Mouse (Mus musculus) monocyte, adult 5-6 weeks (primary cell): ENCODE results near the gene Tspan15. TPM values are rescaled to one million over a fixed set of nuclear protein-coding genes. Genes with fewer than 3 reads are reported as not detected.

ENCODE experiments used
- ATAC-seq: fragments of 153-309, 156-312 bp; replicated peaks from 2 replicates; pipeline ENCODE4 v1.8.0; 2017; ENCODE audit warnings: mild to moderate bottlenecking; ENCODE audit not compliant: low TSS enrichment, insufficient number of reproducible peaks, severe bottlenecking, poor library complexity, low FRiP score
- total RNA-seq: library from RNA; stranded (forward); fragments of 200-1000, 200-491, 200-594 nt; gene quantifications from 3 replicates; pipeline ENCODE4 v1.2.3, GENCODE M21; 2017

Tspan15 gene
- total RNA-seq: 0.32 to 0.49 TPM (median 0.38 TPM) in 3 replicates

DNA sequence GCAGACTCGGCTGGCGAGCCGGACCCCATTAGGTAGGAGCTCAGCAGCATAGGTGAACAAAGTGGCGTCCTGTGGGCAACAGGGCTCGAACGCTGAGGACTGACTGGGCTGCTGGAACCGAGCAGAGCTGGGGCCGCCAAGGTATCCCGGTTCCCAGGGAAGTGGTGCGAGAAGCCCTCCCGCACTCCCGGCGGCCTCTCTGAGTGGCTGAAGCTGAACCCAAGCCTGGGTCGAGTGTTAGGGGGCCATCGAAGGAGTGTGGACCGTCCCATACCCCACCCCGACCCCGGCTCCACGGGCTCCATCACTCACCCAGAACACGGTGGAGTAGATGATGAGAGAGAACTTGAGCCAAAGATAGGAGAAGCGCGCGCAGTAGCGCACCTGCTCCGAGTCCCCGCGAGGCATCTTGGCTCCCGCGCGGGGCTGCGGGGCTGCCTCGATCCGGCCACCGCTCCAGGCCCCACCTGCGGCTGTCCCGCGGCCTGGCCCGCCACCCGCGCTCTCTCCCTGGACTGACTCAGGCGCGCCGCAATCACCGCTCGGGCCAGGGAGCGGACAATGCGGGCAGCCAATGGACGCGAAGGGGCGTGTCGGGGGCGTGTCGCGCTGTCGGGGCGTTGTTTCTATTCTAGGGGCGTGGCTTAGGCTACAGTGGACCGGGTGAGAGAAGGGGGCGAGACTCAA, at the start of gene Tspan15:
Gene Tspan15, minus strand, starts transcription at position 544 of the 687 bp plus-strand sequence.
- ATAC-seq: 0 out of 2 replicates have a peak, but pooled peaks have one; percentile 27

DNA sequence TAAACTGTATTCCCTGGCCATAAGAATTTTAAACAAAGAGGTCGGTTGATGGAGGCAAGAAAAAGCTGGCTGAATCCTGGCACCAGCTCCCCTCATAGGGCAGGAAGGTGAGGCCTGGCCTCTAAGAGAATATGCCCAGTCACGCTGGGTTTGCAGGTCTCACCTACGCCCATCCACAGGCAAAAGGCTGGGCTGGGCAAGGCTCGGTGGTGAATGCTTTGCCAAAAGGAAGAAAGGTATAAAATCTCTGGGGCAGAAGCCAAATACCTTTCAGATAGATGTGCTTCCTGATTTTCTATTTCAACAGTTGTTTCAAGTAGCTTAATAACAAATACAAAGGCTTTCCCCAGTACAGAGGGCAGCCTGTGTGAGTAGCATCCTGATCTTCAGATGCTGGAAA, 48.6 kb upstream of the Tspan15 start:
- ATAC-seq: no peak

DNA sequence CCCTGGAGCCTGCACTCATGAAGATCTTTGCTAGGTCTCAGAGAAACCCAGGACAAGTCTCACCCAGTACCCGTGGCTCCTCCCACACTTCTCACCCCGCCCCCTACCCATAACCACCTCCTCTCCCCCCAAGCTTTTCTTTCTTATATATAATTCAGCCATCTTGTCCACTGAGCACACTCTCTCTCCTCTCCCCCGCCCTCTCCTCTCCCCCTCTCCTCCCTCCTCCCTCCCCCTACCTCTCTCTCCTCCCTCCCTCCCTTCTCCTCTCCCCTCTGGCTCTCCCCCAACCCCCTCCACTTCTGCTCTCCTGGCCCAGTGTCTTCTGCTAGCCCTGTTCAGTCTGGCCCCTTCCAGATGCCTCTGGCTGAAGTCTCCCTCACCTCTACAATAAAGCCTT, 48.0 kb upstream of the Tspan15 start:
- ATAC-seq: no peak

DNA sequence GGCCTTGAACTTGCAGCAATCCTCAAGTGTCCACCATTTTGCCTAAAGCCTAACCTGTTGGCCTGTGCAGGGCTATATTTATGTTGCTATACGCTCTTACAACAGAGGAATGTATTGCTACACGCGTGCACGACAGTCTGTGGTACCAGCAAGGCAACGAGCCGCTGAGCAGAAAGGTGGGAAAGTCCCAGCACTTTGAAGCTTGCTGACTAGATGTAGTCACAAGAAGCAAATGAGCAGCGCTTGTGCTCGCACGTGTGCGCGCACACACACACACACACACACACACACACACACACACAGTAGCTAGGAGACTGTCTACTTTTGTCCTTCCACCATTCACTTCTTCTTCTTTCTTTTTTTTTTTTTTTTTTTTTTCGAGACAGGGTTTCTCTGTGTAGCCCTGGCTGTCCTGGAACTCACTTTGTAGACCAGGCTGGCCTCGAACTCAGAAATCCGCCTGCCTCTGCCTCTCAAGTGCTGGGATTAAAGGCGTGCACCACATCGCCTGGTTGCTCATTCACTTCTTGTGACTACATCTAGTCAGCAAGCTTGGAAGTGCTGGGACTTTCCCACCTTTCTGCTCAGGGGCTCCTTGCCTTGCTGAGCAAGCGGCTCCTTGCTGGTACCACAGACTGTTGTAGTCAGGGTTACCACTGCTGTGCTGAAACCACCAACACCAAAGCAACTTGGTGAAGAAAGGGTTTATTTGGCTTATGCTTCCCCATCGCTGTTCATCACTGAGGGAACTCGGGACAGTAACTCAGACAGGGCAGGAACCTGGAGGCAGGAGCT, 46.6 kb upstream of the Tspan15 start:
- no peak for ATAC-seq

DNA sequence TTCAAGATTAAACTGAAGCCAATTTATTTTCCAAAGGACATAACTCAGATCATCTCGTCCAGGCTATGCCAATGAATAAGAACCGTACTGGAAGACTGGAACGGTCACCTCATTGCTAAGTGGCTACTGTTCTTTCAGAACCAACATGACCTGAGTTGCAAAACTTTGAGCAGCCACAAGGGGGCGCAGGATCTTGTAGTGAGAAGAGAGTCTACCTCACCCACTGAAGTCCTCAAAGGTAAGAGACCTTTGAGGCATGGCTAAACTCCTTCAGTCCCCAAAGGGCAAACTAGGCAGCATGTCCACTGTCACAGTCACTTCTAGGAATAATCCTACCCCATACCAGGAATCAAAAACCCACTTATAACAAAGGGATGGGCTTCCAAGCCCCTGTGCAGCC, 44.2 kb upstream of the Tspan15 start:
- ATAC-seq: 0 out of 2 replicates have a peak, but pooled peaks have one; percentile 45

DNA sequence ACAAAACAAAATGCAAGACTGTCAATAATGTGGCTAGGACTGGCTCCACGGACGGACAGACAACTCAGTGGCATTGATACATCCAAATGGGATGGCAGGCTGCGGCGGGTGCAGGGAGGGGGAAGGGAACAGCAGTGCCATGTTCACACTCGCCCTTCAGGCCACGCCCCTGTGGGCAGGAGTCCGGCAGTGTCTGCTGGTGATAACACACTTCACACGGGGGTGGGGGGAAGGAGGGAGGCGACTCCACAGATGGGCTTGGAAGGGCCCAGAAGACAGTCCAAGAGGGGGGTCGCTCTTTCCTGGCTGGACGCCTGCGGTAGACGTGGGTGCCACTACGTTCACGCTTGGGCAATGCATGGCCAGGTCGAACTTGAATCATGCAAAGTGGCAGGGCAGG, 38.2 kb upstream of the Tspan15 start:
- no peak for ATAC-seq

DNA sequence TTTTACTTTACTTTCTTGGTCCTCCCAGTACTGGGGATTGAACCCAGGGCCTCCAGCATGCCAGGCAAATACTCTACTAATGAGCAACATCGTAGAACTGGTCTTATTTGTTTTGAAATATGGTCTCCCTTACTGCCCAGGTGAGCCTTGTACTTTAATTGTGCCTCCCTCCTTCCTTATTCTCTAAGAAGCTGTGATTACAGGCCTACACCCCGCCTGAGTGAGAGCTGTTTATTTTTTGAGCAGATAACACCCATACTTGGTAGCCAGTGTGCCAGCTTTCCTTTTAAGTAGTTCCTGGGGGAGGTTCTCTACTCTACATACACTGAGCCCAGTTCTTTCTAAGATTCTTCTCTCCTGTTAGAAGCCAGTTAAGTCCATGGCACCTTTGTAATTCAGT, 33.2 kb upstream of the Tspan15 start:
- ATAC-seq: no peak

DNA sequence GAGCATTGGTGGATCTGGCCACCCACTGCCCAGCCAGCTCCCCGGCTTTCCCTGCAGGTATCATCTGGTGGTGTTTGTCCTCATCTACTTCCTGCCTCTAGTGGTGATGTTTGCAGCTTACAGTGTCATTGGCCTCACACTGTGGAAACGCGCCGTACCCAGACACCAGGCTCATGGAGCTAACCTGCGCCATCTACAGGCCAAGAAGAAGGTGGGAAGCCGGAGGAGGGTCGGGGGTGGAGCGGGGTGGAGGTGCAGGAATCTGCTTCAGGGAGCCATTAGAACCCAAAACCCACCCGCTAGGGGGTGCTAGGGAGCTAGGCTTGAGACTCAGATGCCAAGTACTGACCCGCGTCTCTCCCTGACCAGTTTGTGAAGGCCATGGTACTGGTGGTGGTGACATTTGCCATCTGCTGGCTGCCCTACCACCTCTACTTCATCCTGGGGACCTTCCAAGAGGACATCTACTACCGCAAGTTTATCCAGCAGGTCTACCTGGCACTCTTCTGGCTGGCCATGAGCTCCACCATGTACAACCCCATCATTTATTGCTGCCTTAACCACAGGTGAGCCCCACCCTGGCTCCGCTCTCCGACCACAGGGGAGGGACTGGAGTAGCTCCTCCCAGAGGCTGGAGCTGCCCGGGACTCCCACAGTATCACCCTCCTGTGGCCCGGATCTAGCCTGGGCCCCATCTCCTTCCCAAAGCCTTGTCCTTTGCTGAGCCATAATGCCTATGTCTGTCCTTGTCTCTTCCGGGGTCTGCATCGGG, 30.2 kb upstream of the Tspan15 start:
- ATAC-seq: peak; percentile 64

DNA sequence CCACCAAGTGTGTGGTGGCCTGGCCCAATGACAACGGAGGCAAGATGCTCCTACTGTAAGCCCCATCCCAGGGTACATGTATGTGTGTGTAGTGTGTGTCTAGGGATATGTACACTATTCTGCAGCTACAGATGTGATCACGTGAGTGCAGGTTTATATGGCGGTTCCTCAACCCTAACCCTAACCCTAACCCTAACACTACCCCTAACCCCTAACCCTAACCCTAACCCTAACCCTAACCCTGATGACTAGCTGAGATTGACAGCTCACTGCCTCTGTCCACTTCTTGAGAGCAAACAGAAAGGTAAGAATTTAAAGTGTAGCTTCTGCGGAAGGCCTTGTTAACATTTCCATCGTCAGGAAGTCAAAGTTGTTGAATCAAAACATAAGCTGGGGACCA, 27.2 kb upstream of the Tspan15 start:
- peak; percentile 38; the same call in 1 of the 2 replicates for ATAC-seq

DNA sequence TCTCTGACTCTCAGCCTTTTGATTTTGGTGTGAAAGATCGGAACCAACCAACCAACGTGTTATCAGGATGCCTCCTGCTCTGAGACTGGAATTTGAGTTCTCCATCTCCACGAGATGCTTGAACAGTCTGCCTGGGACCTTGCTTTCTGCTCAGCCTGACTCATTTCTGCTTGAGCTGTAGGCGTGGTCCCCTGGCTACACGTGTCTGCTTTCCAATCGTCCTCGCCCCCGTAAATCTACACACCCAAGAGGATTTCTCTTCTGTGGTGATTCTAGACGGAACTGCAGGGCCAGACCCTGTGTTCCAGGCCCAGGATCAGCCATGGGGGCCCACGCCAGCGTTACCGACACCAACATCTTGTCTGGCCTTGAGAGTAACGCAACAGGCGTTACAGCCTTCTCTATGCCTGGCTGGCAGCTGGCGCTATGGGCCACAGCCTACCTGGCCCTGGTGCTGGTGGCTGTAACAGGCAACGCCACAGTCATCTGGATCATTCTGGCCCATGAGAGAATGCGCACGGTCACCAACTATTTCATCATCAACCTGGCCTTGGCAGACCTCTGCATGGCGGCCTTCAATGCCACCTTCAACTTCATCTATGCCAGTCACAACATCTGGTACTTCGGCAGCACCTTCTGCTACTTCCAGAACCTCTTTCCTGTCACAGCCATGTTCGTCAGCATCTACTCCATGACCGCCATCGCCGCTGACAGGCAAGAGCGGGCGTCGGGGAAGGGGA, 21.6 kb upstream of the Tspan15 start:
- 0 out of 2 replicates have a peak, but pooled peaks have one; percentile 25 for ATAC-seq

DNA sequence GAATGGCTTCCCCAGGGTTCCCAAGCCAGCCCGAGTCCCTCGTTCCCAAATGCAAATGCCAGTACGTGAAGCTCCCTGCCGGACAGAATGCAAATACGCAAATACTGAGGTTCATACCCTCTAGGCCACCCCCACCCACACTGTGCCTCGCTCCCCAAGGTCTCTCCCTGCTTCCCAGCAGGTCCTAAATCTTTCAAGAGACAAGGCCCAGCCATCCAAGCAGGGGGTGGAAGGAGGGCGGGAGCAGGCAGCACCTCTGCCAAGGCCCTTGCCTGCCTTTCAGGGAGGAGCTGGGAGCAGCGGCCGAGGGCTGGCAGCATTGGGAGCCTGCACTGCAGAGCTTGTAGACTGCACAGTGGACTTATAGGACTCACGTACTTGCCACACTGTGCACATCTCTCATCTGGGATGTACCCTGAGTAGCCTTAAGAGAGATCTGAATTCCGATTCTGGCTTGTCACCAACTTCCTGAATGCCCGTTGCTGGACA, 21.0 kb upstream of the Tspan15 start, which contains the start of gene Tacr2:
Gene Tacr2, plus strand, starts transcription at position 439 of the 489 bp plus-strand sequence.
- no peak for ATAC-seq

DNA sequence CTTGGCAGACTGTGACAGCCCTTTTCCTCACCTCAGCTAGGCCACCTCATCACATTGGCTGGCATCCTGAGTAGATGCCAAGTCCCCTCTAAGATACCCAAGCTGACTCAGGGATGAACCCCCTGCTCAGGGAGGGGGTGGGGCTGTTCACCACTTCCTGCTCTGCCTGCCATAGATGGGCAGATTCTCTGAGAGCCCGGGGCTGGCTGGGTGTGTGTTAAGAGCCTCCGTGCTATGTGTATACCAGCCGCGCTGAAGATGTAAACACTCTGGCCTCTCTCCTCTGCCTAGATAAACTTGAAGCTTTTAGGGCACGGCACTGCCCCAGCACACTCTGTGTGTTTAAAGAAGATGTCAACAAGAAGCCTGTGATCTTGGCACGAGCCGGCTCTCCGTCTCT, 16.8 kb upstream of the Tspan15 start:
- no peak for ATAC-seq

DNA sequence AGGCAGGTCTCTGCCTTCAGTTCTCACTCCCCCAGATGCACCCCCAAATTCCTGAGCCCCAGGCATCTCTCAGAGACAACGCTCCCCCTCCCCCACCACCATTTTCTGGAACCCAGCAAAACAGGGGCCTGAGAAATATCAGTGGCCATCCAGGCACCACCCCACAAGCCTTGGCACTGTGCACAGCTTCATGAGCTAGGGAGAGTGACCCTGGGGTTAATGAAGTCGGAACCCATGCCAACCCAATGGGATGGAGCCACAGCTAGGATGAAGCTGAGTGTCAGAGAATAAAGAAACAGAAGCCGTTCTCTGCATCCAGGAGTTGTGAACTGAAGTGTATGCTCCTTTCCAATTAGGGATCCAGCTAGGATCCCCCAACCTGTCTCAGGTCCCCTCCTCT, 16.1 kb upstream of the Tspan15 start:
- no peak for ATAC-seq

DNA sequence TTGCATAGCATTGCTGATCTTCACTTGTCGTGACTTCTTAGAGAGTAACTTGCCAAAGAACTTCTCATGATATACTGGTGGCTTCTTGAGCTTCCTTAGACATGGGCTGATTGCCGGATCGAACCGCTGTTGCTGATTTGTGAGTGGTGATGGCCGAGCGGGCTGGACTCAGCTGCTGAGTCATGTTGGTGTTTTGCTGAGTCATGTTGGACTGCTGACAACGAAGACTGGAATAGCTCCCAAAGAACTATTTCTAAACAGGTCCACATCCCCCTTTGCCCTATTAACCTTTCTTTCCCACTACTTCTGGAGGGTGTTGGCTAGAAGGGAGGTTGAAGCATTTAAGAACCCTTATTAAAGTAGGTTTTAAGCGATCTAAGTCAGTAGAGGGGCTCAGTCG, 13.0 kb upstream of the Tspan15 start:
- no peak for ATAC-seq

DNA sequence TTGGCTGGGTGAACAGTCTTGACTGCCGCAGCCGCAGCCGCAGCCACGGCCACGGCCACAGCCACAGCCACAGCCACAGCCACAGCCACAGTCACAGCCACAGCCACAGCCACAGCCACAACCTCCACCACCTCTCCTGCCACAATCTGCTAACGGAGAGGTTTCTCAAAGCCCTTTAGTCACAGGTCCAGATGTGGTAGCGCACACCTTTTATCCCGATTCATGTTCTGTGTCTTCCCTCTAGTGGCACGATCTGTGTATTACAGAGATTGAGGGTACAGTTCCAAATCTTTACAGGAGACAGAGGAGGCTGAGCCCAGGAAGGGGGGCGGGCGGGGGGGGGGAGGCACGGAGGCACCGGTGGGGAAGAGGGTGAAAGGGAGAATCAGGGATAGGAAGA, 11.8 kb upstream of the Tspan15 start:
- no peak for ATAC-seq

DNA sequence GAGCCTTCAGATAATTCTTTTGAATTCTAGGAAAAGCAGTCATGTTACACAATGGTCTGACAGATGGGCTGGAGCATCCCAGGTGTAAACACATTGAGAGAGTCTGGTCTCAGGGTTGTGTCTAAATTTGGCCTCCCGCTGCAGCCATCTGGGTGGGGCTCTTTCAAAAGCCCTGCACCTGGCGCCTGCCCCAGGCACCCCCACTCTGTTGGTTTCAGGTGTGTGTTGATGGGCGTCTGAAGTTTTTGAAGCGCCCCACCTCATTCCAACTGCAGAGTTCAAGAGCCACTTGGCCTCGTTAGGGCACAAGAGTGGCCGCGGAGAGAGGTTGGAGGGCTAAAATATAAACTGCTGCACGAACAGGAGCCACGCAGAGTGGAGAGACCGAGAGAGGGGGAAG, 11.3 kb upstream of the Tspan15 start:
- ATAC-seq: no peak

DNA sequence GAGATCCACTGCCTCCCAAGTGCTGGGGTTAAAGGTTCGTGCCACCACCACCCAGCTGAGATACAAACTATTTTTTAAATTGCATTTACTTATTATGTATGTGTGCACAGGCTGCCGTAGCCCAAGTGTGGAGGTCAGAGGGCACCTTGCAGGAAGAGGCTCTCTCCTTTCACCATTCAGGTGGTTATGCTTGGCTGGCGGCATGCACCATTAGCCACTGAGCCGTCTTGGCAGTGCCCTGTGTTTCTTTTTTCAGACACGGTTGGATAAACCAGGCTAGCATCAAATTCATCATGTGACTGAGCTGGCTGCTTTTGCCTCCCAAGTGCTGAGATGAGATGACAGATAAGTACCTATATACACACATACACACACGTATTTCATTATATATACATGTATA, 8.2 kb upstream of the Tspan15 start:
- ATAC-seq: no peak

DNA sequence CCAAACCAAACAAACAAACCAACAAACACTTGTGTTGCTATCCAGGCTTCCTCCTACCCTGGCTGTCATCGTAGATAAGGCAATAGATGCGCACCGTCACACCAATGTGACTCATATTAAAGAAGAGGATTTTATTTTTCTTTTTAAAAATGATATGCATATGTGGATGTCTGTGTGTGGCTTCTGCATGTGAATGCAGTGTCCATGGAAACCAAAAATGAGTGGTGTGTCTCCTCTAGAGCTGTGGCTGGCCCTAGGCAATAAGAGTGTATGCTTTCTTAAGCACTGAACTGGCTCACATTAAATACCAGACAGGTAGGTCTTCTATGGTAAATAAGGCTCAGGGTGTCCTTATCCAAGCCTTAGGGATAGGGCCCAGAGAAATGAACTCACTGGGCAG, 7.6 kb upstream of the Tspan15 start:
- no peak for ATAC-seq

DNA sequence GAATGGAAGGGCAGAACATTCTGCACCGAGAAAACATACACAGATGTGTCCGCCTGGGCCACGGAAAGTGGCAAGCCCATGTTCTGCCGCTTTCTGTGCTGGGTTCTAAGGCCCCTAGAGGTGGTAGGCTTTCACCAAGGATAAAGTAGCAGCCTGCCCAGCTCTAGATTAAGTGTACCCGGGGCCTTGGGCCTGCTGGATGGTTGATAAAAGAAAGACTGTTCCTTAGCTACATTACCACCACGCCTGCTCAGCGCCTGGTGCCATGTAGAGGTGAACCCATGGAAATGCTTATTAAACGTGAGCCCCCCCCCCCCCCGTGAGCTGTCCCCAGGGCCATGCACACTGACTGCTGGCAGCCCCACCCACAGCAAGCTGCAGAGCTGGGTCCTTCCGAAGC, 6.2 kb upstream of the Tspan15 start:
- no peak for ATAC-seq
